Mouse (Mus musculus) liver, embryonic 14.5 days (tissue): ENCODE results near the gene Lsamp. TPM values are rescaled to one million over a fixed set of nuclear protein-coding genes. Genes with fewer than 3 reads are reported as not detected.
A peak's percentile ranks its signal among the peaks of the same experiment; 100 is the strongest.

Experiments used
- ATAC-seq: fragments of 200-750 bp; cut with Nextera tagmentation; 2 replicates; pipeline ENCODE4 v1.8.0; 2017; ENCODE audit warnings: moderate number of reproducible peaks, mild to moderate bottlenecking, moderate library complexity; ENCODE audit not compliant: insufficient read depth
- DNase-seq, 3 experiments: peaks; one replicate each; pipeline ENCODE4 v3.0.0-alpha.2; 2012 to 2013; ENCODE audit warnings: low read depth in 3 of 3, low spot score in 3 of 3
- H3K27ac ChIP-seq: fragments of 300-500 bp; sonication (generic); 2 replicates; pipeline ENCODE4 v1.5.1; 2014; ENCODE audit warnings: moderate library complexity, mild to moderate bottlenecking, control low read depth, inconsistent platforms
- H3K27me3 ChIP-seq: fragments of 300-500 bp; sonication (generic); 2 replicates; pipeline ENCODE4 v1.6.1; 2014; ENCODE audit warnings: mild to moderate bottlenecking, low read length, moderate library complexity; ENCODE audit not compliant: control insufficient read depth, insufficient read depth
- H3K36me3 ChIP-seq: fragments of 300-500 bp; sonication (generic); replicated peaks from 2 replicates; pipeline ENCODE4 v1.6.1; 2014; ENCODE audit warnings: low read depth; ENCODE audit not compliant: control insufficient read depth, insufficient read depth
- H3K4me1 ChIP-seq, 2 experiments: fragments of 200-500 bp in 1 of 2; fragments of 300-500 bp in 1 of 2; sonication (generic) in 1 of 2; replicated peaks; 2 replicates each; pipeline ENCODE4 v1.6.1; 2012 to 2014; ENCODE audit warnings: antibody characterized with exemption in 1 of 2, inconsistent platforms in 1 of 2, low read length in 1 of 2; ENCODE audit not compliant: control insufficient read depth in 2 of 2, insufficient read depth in 2 of 2
- H3K4me2 ChIP-seq: fragments of 300-500 bp; sonication (generic); 2 replicates; pipeline ENCODE4 v1.6.1; 2014; ENCODE audit warnings: low read depth, mild to moderate bottlenecking, control low read depth, moderate library complexity
- H3K4me3 ChIP-seq, 2 experiments: fragments of 200-500 bp in 1 of 2; fragments of 300-500 bp in 1 of 2; sonication (generic) in 1 of 2; 2 replicates each; pipeline ENCODE4 v1.5.1; 2012 to 2014; ENCODE audit warnings: low read depth in 2 of 2, low read length in 2 of 2, mild to moderate bottlenecking in 2 of 2, control low read depth in 1 of 2, inconsistent platforms in 1 of 2, moderate library complexity in 1 of 2; ENCODE audit not compliant: insufficient read depth in 1 of 2
- H3K9ac ChIP-seq: fragments of 300-500 bp; sonication (generic); replicated peaks from 2 replicates; pipeline ENCODE4 v1.6.1; 2014; ENCODE audit warnings: mild to moderate bottlenecking, control low read depth, moderate library complexity
- H3K9me3 ChIP-seq: fragments of 300-500 bp; sonication (generic); 2 replicates; pipeline ENCODE4 v1.6.1; 2016; ENCODE audit warnings: low read length, mixed read lengths; ENCODE audit not compliant: control insufficient read depth
- CTCF ChIP-seq: IDR thresholded peaks from 2 replicates; pipeline ENCODE4 v1.5.1; 2016; ENCODE audit warnings: antibody characterized with exemption, low read depth, control low read depth
- EP300 ChIP-seq: IDR thresholded peaks from 2 replicates; pipeline ENCODE4 v1.6.1; 2016; ENCODE audit warnings: antibody characterized with exemption, low read depth
- WGBS: fragments of 180-500 bp; shearing (Covaris S2); extraction: QIAGEN DNeasy Blood & Tissue Kit; methylation state at CpG from one replicate; pipeline ENCODE4 v1.1.7; 2014; ENCODE audit not compliant: insufficient replicate concordance; 5-methylcytosine and 5-hydroxymethylcytosine counted together
- polyA plus RNA-seq, 2 experiments: library from polyadenylated mRNA; depleted of rRNA in 1 of 2; stranded (reverse) in 1 of 2; unstranded in 1 of 2; fragments of >200 nt; fragmentation: Nextera tagmentation in 1 of 2; extraction: Ambion mirVana in 1 of 2; gene quantifications; 2 replicates each; pipeline versions ENCODE4 v1.2.1 to v1.2.3; 2012 to 2014

Lsamp gene
- polyA plus RNA-seq, 2 experiments, result 0.03 to 0.06 TPM

DNA sequence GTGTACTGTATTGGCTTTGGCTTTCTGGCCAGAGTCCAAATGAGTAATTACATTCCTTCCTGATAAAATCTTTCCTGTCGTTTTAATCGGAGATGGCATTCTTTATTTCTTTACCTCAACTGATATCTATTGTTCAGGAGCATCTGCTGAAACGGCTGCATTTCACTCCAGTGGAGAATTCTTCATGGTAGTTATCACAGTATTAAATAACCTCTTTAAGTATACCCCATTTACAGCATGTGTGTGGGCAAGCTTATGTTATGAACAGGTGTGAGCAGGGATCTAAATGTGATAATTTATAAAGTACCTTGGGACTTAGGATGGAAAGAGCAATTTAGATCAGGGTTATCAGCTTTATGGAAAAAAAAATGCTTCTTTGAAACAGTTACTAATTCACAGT is 1196.7 kb downstream of the Lsamp start:
- no peak overlapping the region for H3K9ac ChIP-seq
- no peaks in the 10 kb centered on the region for H3K36me3 ChIP-seq
- no peak for TF ChIP-seq EP300
- TF ChIP-seq CTCF, result no peak
- no peak overlapping the region for H3K4me2 ChIP-seq
- H3K9me3 ChIP-seq, result no peaks in the 10 kb centered on the region
- WGBS, result 49% methylated on average over 3 of the region's 3 CpGs
- no peaks in the 10 kb centered on the region for H3K4me1 ChIP-seq
- no peak for DNase-seq
- H3K27ac ChIP-seq, result no peak overlapping the region
- no peak for ATAC-seq
- no peaks in the 10 kb centered on the region for H3K27me3 ChIP-seq
- no peak overlapping the region for H3K4me3 ChIP-seq

- Histone ChIP-seq H3K4me2 (no peak overlapping the region), H3K4me3 (no peak overlapping the region), H3K4me1 (no peaks in the 10 kb centered on the region), H3K9ac (no peak overlapping the region), H3K27me3 (no peaks in the 10 kb centered on the region), H3K36me3 (no peaks in the 10 kb centered on the region), H3K9me3 (no peaks in the 10 kb centered on the region), H3K27ac (no peak overlapping the region)
- no peak for ATAC-seq
- no peak for TF ChIP-seq CTCF
- no peak for TF ChIP-seq EP300
- no peak for DNase-seq
- WGBS, result 81% methylated on average over 5 of the region's 5 CpGs
Observed at GRCm38 (mm10) chr16:41210055-41210454, 1225.9 kb downstream of the Lsamp start.

- no peak overlapping the region for H3K4me3 ChIP-seq
- DNase-seq, result no peak
- H3K27me3 ChIP-seq, result no peaks in the 10 kb centered on the region
- H3K4me2 ChIP-seq, result no peak overlapping the region
- no peaks in the 10 kb centered on the region for H3K9me3 ChIP-seq
- no peak for ATAC-seq
- no peak overlapping the region for H3K27ac ChIP-seq
- H3K36me3 ChIP-seq, result no peaks in the 10 kb centered on the region
- no peaks in the 10 kb centered on the region for H3K4me1 ChIP-seq
- no peak overlapping the region for H3K9ac ChIP-seq
- no peak for TF ChIP-seq EP300
- TF ChIP-seq CTCF, result no peak
Observed at GRCm38 (mm10) chr16:41235829-41236228, 1251.7 kb downstream of the Lsamp start.

DNA sequence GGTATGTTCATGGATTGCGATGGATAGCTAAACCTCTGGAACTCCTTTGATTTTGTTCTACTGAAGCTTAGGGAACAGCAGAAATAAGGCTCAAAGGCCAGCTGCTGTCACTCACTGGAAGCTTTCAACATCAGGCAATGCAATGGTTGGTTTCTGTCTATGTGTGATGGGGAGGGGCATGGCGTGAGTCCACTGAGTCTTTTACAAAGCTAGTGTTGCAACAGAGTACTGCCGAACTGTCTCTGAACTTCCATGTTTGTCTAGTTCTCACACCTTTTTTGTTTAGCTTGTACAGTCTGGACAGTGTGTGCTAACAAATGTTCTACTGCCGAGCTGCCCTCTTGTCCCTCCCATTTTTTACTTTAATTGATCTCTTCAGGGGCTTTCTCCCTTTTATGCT is 1258.7 kb downstream of the Lsamp start:
- DNase-seq, result peak in 1 of 3 experiments; percentile 7

GRCm38 (mm10) chr16:41244711-41245110 is 1260.5 kb downstream of the Lsamp start:
- Histone ChIP-seq H3K4me1 (no peaks in the 10 kb centered on the region), H3K4me3 (no peak overlapping the region), H3K27me3 (no peaks in the 10 kb centered on the region), H3K9ac (no peak overlapping the region), H3K9me3 (no peaks in the 10 kb centered on the region), H3K4me2 (no peak overlapping the region), H3K36me3 (no peaks in the 10 kb centered on the region), H3K27ac (no peak overlapping the region)
- ATAC-seq, result no peak
- no peak for TF ChIP-seq EP300
- peak; percentile 36; the same call in 1 of the 2 replicates for TF ChIP-seq CTCF
- DNase-seq, result no peak
- 10% methylated on average over 2 of the region's 2 CpGs for WGBS

More for the DNA sequence above, 1258.7 kb downstream of the Lsamp start:
- no peaks in the 10 kb centered on the region for H3K27me3 ChIP-seq
- no peak overlapping the region for H3K9ac ChIP-seq
- no peak overlapping the region for H3K4me3 ChIP-seq
- TF ChIP-seq EP300, result no peak
- TF ChIP-seq CTCF, result no peak
- H3K9me3 ChIP-seq, result no peaks in the 10 kb centered on the region
- H3K4me2 ChIP-seq, result no peak overlapping the region
- no peak overlapping the region for H3K27ac ChIP-seq
- H3K4me1 ChIP-seq, result no peaks in the 10 kb centered on the region
- 40% methylated on average over 4 of the region's 4 CpGs for WGBS
- peak; percentile 80 for ATAC-seq
- no peaks in the 10 kb centered on the region for H3K36me3 ChIP-seq
